Mouse (Mus musculus): ENCODE results near the gene Pin1. TPM values are rescaled to one million over a fixed set of nuclear protein-coding genes. Genes with fewer than 3 reads are reported as not detected.
A peak's percentile ranks its signal among the peaks of the same experiment; 100 is the strongest.
"Not testable (repeated sequence)": the region's sequence is repeated elsewhere in the genome, so short reads cannot be mapped to it uniquely, and the experiment has no call there.

The Pin1 gene
- total RNA-seq (2021), result 10 to 100 TPM; 33.9 to 34.8 TPM
- long read RNA-seq, transcript Pin1-201 (4 exons, 3,843 nt), result major isoform, 133 of 141 reads
- long read RNA-seq, partial matches to known transcripts, result 2 of 141 reads
- long read RNA-seq, other reads (novel, unspliced or antisense), result 6 of 141 reads

DNA sequence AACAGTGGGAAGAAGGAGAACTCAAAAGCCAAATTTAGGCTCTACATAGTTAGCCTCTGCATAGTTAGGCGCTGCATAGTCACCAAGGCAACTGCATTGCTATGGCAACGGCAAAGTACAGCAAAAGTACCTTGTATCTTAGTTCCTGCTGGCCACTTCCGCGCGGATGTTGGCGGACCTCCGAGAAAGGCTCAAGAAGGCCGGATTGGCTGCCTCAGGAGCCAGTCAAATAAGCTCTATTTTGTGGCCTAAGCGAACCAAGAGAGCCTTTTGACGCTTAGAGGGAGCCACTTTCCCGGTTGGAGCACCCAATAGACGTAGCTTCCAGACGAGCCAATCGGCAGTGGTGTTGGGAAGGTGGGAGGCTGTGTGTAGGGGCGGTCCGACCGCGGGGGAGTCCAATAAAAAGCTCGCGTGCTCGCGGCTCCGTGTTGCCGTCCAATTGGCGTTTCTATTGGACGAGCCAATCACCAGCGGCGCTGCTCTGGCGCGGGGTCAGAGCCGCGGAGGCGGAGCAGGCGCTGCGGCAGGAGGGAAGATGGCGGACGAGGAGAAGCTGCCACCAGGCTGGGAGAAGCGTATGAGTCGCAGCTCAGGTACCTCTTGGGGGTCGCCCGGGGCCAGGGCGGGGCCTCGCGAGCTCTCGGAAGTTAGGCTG, at the start of gene Pin1:
Pin1 (plus strand) TSS at position 494 of the 658 bp plus-strand sequence.
- peak; percentile 100 for DNase-seq (ENCODE audit: low spot score in 2 of 2)

DNA sequence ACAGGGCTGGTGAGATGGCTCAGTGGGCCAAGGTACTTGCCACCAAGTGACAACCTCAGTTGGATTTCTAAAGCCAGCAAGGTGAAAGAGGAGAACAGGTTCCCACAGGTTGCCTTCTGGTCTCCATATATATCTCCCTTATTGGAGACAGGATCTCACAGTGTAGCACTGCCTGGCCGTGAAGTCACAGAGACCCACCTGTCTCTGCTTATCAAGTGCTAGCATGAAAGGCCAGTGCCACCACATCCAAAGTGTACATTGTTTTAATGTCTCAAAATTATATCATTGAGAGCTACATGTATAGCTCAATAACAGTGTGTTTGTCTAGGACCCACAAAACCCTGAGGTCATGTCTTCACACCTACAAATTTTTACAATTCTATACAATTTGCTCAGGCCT, 45.6 kb upstream of the Pin1 start:
- no peak for DNase-seq (ENCODE audit: low spot score in 2 of 2)

DNA sequence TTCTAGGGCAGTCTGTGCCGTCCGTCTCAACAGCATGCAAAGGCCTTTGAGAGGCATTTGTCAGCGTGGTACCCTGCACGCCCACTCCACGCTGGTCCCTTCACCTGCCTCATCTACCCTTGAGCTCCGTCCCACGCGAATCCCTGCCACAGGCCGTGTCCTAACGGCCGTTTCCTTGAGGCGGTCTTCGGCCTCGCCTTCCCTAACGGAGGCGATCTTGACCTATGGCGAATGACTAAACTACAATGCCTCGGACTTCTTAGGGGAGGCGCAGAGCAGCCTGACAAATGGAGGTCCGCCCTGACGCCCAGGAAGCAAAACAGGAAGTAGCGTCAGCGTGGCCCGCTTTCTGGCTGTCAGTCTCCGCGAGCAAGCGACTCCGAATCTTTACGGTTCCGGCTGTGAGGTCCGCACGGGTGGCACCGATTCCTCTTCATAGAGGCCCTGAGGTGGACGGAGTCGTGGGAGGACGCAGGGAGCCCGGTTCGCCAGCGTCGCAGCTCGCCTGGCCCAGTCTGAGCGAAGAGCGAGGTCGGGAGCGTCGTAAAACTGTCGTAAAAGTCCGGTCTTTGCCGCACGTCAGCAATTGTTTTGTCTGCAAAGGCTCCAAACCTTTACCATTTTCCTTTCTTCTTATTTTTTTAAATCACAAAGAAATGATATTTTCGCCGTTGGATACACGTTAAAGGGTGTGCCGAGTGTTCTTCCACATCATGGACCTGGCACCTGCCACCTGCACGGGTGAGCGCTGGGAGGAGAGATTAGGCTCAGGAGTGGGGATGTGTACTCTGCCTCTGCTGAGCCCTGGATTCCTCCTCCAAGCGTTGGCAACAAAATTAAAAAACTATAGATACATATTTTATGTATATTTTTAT, 44.6 kb upstream of the Pin1 start:
- DNase-seq (ENCODE audit: low spot score in 2 of 2), result peak; percentile 85 to 91

DNA sequence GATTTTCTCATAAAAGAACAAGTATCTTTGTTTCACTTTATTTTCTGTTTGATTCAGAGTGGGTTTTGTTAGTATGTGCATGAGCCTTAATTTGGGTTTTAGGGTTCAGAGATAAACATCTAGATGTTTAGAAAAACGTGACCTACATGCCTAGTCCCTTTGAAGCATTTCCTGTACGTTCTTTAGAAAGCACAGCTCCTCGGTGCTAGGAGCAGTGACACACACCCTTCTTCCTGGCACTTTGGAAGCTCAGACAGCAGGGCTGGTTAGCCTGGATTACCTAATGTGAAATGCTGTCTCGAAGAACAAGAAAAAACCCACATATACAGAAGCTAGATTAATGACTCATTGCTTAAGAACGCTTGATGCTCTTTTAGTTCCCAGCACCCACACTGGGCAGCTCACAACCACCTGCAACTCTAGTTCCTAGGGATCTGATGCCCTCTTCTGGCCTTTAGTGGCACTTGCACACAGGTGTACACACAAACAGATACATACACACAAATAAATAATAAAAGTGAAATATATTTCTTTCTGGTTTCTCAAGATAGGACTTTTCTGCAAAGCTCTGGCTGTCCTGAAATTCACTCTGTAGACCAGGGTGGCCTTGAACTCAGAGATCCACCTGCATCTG, 41.9 kb upstream of the Pin1 start:
- no peak for DNase-seq (ENCODE audit: low spot score in 2 of 2)

DNA sequence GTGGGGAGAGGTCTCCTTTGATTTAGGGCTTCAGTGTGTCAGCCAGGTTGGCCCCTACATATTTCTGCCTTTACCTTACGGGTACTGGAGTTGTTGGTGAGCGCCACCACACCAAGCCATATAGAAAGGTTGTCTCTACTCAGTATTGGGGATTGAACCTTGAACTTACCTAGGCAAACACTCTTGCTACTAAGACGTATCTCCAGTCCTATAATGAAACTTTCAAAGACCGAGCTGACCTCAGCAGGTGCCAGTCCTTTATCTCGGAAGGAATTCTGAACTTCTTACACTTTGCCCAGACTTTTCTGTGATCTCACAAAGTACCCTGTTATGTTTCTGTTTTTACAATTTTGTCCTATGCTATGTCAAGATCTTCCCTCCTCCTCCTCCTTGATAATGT, 39.9 kb upstream of the Pin1 start:
- DNase-seq (ENCODE audit: low spot score in 2 of 2), result no peak

DNA sequence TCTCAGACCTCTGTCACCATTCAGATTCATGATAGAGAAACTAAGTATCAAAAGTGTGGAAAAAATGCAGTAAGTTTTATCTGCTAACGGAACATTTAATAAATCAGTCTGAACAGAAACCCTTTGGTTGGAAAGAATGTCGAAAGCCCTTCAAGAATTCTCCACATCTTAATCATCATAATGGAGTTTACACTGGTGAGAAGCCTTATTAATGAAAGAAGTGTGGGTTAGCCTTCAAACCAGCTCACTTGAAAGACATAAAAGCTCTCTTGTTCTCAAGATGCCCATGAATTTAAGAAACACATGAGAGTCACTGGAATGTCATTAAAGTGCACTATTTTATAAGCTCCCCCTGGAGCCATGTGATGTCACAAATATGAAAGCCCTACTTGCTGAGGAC, 35.2 kb upstream of the Pin1 start:
- no peak for DNase-seq (ENCODE audit: low spot score in 2 of 2)

DNA sequence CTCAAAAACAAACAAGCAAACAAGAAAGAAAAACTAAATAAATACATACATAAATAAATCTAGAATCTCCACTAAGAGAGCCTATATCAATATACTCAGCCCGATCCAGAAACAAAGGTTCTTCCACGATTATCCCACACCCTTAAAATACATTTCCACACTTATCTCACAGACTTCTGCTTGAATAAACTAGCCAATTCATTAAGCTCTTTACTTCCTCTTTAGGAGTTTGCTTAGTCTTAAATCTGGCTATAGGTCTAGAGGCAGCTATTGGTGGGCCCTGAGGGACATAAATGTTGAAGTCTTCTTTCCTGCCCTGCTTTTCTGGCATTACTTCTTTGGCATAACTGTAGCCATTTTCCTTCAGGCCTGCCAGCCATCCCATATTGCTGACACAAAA, 20.6 kb upstream of the Pin1 start:
- DNase-seq (ENCODE audit: low spot score in 2 of 2), result no peak

DNA sequence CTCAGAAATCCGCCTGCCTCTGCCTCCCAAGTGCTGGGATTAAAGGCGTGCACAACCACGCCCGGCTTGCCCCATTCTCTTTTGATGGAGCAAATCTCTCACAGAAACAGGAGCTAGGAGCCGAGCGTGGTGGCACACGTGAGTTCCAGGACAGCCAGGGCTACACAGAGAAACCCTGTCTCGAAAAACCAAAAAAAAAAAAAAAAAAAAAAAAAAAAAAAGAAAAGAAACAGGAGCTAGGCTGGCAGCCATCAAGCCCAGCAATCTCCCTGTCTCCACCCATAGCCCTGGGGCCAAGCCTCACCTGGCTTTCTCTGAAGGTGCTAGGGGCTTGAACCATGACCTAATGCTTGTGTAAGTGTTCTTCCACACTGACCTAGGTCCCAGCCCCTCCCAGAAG, 16.2 kb upstream of the Pin1 start:
- DNase-seq (ENCODE audit: low spot score in 2 of 2), result not testable (repeated sequence)

DNA sequence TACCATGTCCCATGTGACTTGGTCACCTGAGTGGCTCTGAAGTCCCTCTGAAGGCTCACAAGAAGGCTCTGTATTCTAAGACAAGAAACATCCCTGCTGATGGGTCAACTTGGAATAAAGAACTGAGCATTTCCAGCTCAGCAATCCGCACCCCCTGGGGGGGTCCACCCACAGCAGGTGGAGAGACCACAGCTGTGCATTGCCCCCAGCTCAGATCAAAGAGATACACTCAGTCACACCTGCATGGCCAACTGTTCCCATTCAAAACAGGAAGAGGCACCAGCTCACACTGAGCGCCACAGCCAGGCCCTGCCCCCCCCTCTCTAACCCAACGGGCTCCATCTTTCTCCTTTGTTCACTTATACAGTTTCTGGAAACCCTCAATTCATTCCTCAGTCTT, 15.6 kb upstream of the Pin1 start:
- no peak for DNase-seq (ENCODE audit: low spot score in 2 of 2)

DNA sequence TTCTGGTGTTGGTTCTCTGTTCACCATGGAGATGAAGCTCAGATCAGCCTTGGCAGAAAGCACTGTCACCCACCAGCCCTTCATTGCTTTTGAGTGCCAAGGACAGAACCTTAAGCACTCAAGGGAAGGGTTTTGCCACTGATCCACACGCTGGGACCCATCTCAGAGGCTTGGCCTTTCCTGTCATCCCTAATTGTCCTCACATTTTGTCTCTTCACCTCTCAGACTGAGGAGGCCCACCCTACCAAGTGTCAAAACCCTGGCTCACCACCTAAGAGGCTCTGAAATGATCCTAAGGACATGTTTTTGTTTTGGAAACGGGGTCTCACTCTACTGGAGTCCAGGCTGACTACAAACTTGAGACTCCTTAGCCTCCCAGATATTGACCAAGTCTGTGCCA, 15.1 kb upstream of the Pin1 start:
- no peak for DNase-seq (ENCODE audit: low spot score in 2 of 2)

DNA sequence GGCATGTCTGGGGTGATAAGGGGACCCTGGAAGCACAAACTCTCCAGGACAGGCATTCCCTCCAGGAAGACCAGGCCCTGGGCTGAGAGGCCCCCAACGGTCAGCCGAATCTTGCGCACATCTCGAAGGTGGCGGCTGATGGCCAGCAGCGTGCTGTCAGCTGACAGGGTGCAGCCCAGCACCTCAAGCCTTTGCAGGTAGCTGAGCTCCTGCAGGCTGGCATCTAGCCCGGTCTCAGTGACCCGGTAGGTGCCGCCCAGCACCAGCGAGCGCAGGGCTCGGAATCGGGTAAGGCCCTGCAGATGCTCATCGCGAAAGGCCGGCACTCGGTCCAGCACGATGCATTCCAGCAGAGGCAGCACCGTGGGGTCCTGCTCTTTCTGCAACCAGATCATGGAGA, 13.3 kb upstream of the Pin1 start:
- DNase-seq (ENCODE audit: low spot score in 2 of 2), result no peak

DNA sequence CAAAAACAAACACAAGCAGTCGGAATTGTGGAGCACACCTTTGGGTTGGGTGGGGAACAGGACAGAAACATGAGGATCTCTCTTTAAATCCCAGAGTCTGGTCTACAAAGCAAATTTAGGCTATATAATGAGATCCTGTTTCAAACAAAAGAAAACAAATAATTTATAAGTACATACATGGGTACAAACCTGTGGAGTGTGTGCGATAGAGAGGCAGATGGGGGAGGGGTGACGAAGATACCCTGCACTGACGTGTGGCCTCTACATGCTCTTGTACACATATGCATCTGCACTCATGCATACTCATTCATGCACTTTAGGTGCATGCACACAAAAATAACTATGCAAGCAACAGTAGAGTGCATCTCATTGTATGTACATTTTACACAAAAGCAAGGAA, 12.4 kb upstream of the Pin1 start:
- DNase-seq (ENCODE audit: low spot score in 2 of 2), result no peak

DNA sequence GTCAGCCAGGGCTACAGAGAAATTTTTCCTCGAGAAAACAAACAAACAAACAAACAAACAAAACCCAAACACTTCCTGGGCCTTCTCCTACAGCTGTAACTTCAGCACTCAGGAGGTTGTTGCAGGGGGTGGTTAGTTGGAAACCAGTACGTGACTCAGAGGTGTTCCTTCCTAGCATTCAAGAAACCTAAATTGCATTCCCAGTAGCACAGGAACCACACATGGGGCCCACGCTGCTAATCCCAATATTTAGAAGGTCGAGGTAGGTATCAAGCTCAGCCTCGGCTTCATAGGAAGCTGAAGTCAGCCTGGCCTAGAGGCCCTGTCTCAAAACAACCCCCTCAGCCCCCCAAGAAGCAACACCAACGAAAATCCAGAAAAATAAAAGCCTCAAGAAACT, 10.4 kb upstream of the Pin1 start:
- no peak for DNase-seq (ENCODE audit: low spot score in 2 of 2)

DNA sequence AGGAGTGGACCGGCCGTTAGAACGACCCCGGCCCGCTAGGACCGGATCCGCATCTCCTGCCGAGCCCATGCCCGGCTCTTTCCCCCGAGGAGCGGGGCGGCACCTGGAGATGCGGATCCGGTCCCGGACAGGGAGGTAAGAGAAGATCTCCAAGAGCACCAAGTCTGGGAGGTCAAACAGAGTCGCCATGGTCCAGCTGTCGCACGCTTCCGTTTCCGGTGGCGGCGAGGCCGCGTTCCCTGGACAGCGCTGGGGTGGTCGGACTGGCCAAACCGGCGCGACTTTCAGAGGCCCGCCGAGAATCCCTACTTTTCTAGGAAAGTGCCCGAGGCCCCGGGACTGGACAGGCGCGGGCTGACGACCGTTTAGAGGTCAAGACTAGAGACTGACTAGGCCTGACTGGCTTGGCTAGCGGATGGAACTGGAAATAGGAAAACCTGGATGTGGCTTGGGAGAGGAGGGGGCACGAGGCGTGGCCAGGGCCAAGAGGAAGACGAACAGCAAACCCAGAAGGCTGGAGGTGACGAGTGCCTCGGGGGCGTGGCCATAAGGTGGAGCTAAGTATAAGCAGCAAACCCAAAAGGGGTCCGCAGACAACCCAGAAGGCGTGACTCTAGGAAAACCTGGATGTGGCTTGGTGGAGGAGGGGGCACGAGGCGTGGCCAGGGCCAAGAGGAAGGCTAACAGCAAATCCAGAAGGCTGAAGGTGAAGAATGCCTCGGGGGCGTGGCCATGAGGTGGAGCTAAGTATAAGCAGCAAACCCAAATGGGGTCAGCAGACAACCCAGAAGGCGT, 9.6 kb upstream of the Pin1 start, which contains the start of gene Ubl5:
Ubl5 (plus strand) TSS at position 778 of the 795 bp plus-strand sequence.
- DNase-seq (ENCODE audit: low spot score in 2 of 2), result no peak

DNA sequence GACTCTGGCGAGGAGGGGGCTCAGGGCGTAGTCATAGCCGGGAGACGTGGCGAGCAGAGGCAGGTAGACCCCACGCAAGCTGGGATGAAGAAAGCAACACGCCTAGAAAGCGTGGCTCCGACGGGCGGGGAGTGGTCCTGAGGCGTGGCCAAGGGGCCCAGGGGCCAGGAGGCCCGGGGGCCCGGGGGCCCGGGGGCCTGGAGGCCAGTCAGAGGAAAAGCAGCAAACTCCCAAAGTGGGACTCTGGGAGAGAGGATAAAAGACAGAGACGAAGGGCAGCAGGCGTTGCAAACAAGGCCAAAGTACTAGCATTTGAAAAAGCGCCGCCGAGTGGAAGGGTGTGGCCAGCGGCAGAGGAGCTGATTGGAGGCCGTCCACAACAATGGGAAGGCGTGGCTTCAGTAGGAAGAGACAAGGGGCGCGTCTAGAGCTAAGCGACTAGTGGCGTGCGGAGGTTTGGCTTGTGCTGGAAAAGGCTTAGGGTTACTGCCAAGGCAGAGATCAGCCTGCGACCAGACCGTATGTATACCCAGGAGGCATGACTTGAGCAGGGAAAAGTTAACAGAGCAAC, 8.9 kb upstream of the Pin1 start:
- DNase-seq (ENCODE audit: low spot score in 2 of 2), result peak in 1 of 2 experiments; percentile 82

DNA sequence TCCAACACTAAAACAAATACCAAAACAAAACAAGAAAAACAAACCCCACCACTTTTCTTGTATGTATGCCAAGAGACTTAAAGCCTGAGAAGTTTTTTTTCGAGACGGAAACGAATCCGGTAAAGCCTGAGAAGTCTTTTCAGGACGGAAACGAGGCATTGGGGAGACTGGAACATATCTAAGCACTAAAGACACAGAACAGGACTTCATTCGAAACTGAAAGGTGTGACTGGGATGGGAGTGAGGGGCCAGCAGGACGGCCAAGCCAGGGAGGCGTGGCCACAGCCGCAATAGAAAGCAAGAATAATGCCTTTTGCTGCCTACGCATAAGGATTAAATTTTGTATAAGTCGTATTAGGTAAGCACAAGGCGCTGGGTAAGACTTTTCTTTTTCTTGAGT, 8.1 kb upstream of the Pin1 start:
- no peak for DNase-seq (ENCODE audit: low spot score in 2 of 2)

DNA sequence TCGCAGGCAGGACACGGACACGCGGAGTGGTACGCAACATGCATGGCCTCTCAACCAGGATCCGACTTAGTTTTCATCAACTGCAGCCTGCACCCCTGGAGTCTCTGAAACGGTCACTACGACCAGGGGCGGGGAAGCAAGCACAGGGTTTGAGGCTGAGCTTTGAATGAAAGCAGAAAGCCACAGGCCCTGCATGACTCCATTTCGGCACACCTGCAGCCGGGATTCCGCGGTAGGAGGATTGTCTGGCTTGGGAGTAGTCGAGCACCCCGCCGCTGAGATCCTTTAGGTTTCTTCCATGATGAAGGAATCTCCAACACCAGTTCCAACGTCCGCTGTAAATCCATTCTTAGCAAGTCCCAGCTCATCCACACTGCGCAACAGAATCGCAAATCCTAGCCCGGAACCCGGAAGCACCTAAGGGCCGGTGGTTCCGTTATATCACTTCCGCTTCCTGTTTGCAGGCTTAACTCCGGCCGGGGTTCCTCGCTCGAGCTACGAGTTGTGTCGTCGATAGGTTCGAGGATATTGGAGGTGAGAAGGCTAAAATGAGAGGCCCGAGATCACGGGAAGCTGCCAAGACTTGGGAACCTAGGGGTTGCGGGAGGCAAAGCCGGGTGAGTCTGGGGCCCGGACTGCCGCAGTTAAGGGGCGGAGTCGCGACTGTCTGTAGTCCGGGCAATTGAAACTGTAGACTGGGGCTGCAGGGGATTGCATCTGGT, 7.4 kb upstream of the Pin1 start, which contains the start of gene Fbxl12:
Fbxl12 (minus strand) TSS at position 408 of the 722 bp plus-strand sequence.
- peak; percentile 76 to 86 for DNase-seq (ENCODE audit: low spot score in 2 of 2)

DNA sequence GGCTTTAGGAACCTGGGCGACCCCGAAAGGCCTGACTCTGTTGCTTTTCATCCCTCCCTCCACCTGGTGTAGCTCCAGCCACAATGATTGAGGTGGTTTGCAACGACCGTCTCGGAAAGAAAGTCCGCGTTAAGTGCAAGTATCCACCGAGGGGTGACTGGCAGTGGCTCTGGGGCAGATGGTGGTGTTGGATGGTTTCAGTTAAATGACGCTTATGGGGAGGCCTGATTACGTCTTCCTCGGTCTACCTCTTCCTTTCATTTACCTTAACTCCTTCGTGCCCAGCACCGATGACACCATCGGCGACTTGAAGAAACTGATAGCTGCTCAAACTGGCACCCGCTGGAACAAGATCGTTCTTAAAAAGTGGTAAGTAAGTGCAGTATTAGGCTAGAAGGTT, 6.8 kb upstream of the Pin1 start:
- DNase-seq (ENCODE audit: low spot score in 2 of 2), result peak in 1 of 2 experiments; percentile 35

DNA sequence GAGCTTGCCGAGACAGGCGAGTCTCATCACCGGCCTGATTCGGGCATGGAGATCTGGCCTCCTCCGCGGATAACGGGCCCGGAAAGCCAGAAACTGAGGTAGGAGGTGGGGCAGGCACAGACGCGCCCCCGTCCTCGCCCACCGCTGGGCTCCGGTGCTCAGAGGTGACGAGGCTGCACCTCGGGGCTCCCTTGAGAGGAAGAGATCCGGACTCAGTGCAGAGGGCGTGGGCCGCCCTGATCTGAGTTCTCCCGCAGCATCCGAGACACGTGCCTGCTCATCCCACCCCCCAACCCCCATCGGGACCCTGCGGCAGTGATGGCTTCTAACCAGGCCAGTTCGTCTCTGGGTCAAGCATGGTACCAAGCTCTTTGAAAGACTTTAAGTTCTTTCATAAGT, 364 bp downstream of the Pin1 start:
- DNase-seq (ENCODE audit: low spot score in 2 of 2), result no peak

DNA sequence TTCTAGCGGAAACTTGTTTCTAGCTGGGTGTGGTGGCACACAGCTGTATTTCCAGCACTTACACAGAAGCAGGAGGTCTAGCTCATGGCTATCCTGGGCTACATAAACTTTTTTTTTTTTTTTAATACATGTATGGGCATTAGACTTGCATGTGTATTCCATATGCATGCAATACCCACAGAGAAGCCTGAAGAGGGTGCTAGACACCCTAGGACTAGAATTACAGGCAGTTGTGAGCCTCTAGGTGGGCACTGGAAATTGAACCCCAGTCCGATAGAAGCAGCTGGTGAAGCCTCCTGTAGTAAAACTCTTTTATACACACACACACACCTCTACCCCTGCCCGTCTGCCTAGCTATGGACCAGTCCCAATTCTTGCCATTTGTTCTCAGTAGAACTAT, 2.0 kb downstream of the Pin1 start:
- no peak for DNase-seq (ENCODE audit: low spot score in 2 of 2)

Measured in layer of hippocampus, adult 18-20 months (tissue).